Mouse (Mus musculus): ENCODE measurements around the gene Supt3.

DNA sequence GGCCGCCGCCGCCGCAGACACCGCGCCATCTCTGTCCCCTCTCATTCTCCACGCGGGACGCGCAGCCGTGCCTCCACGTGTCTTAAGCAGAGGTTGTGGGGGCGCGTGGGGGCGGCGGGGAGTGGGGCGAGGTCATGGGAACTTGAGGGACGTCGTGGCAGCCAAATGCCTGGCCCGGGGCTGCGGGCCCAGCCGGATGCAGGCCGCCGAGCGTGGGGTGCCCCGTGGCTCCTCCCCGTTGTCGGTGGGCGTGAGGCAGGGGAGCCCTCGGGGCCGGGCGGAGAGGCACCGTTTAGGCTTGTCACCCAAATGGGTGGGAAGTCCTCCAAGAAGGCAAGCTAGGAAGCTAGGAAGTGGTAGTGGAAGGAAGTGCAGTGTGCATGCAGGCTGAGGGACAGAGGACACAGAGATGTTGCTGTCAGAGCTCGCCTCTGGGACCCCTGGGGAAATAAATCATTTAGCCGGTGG is 419 bp downstream of the Supt3 start:
- no peak for TF ChIP-seq CTCF (IDR thresholded peaks at IDR 0.05; ENCODE audit: insufficient read depth, low read depth, low read length)
- TF ChIP-seq POLR2A (IDR thresholded peaks at IDR 0.05; ENCODE audit: insufficient read depth, low read depth, low read length), result no peak
